Mouse (Mus musculus): Measurements from ENCODE around the gene Tkfc. TPM values are rescaled to one million over a fixed set of nuclear protein-coding genes. Genes with fewer than 3 reads are reported as not detected.

Gene Tkfc
- total RNA-seq, 2 experiments from 2014 or later: 25.5 to 29.9 TPM

Other genes starting within 250 kb of the Tkfc start
- gene Syt7, start 216.6 kb downstream of the Tkfc start, total RNA-seq (2021): 100 to 1,000 TPM; 209 to 213 TPM
- gene Lrrc10b, start 148.2 kb downstream of the Tkfc start, total RNA-seq (2021): 1 to 10 TPM; 3.7 to 5.0 TPM
- gene Ppp1r32, start 122.7 kb downstream of the Tkfc start, total RNA-seq (2021): 1 to 10 TPM in 1 of 2 experiments, under 1 TPM in 1; 0.87 to 1.9 TPM
- 10 to 100 TPM; 86.5 to 90.9 TPM for gene Cpsf7, start 80.4 kb downstream of the Tkfc start, total RNA-seq (2021)
- 10 to 100 TPM; 40.8 to 42.5 TPM for gene Sdhaf2, start 79.5 kb downstream of the Tkfc start, total RNA-seq (2021)
- gene Tmem216, start 49.4 kb downstream of the Tkfc start, total RNA-seq (2021): 10 to 100 TPM; 15.4 to 17.8 TPM
- gene Cyb561a3, start 28.5 kb downstream of the Tkfc start, total RNA-seq (2021): 10 to 100 TPM; 14.7 to 17.2 TPM
- 10 to 100 TPM; 14.2 to 17.0 TPM for gene Tmem138, start 28.3 kb downstream of the Tkfc start, total RNA-seq (2021)
- gene Ddb1, start 327 bp downstream of the Tkfc start, total RNA-seq (2021): 100 to 1,000 TPM; 249 TPM
- gene Vwce, start 28.6 kb upstream of the Tkfc start, total RNA-seq (2021): 1 to 10 TPM; 1.3 to 1.8 TPM
- not detected for gene Pga5, start 72.4 kb upstream of the Tkfc start, total RNA-seq (2021)
- gene Vps37c, start 83.1 kb upstream of the Tkfc start, total RNA-seq (2021): 10 to 100 TPM; 24.1 to 24.9 TPM
- gene Cd5, start 133.3 kb upstream of the Tkfc start, total RNA-seq (2021): not detected
- gene Cd6, start 224.4 kb upstream of the Tkfc start, total RNA-seq (2021): not detected
- 1 to 10 TPM in 1 of 2 experiments, under 1 TPM in 1; 0.82 to 1.2 TPM for gene Slc15a3, start 234.1 kb upstream of the Tkfc start, total RNA-seq (2021)

Measured in left cerebral cortex, postnatal 4 days (tissue).